Mouse (Mus musculus): Measurements from ENCODE around the gene Qpct. TPM values are rescaled to one million over a fixed set of nuclear protein-coding genes. Genes with fewer than 3 reads are reported as not detected.

The Qpct gene
- polyA plus RNA-seq, 1 experiment: 0.72 TPM

- H3K27me3 ChIP-seq (ENCODE audit: control insufficient read depth, insufficient read depth, low read length): no peaks in the 10 kb centered on the region
- H3K4me3 ChIP-seq (ENCODE audit: extremely low read depth, insufficient read depth, insufficient read length): no peak overlapping the region
- DNase-seq (ENCODE audit: low read depth in 1 of 2, low spot score in 2 of 2): no peak
- no peak overlapping the region for H3K27ac ChIP-seq (ENCODE audit: insufficient read depth, low read length)
- no peaks in the 10 kb centered on the region for H3K36me3 ChIP-seq (ENCODE audit: control insufficient read depth, insufficient read depth, low read length)
- no peaks in the 10 kb centered on the region for H3K4me1 ChIP-seq (ENCODE audit: control insufficient read depth, insufficient read depth, insufficient read length)
- no peak for TF ChIP-seq POLR2A (IDR thresholded peaks at IDR 0.05; ENCODE audit: low read depth, low read length)
- no peak for TF ChIP-seq CTCF (IDR thresholded peaks at IDR 0.05; ENCODE audit: extremely low read depth, insufficient read depth, insufficient read length, insufficient replicate concordance)
- 84% methylated on average over 4 of the region's 4 CpGs for WGBS
Measured at GRCm38 (mm10) chr17:79069019-79069418, 17.3 kb downstream of the Qpct start.

GRCm38 (mm10) chr17:79069766-79070480 is 18.2 kb downstream of the Qpct start:
- H3K27ac ChIP-seq (ENCODE audit: insufficient read depth, low read length): no peak overlapping the region

GRCm38 (mm10) chr17:79071951-79072350 is 20.2 kb downstream of the Qpct start:
- no peak for DNase-seq (ENCODE audit: low read depth in 1 of 2, low spot score in 2 of 2)
- H3K27ac ChIP-seq (ENCODE audit: insufficient read depth, low read length): no peak overlapping the region
- TF ChIP-seq CTCF (IDR thresholded peaks at IDR 0.05; ENCODE audit: extremely low read depth, insufficient read depth, insufficient read length, insufficient replicate concordance) (no peak), POLR2A (IDR thresholded peaks at IDR 0.05; ENCODE audit: low read depth, low read length) (no peak)
- no peak overlapping the region for H3K4me3 ChIP-seq (ENCODE audit: extremely low read depth, insufficient read depth, insufficient read length)
- H3K36me3 ChIP-seq (ENCODE audit: control insufficient read depth, insufficient read depth, low read length): no peaks in the 10 kb centered on the region
- no peaks in the 10 kb centered on the region for H3K4me1 ChIP-seq (ENCODE audit: control insufficient read depth, insufficient read depth, insufficient read length)
- no peaks in the 10 kb centered on the region for H3K27me3 ChIP-seq (ENCODE audit: control insufficient read depth, insufficient read depth, low read length)
- 90% methylated on average over 11 of the region's 11 CpGs for WGBS

More at GRCm38 (mm10) chr17:79069766-79070480, 18.2 kb downstream of the Qpct start:
- WGBS: 88% methylated on average over 14 of the region's 14 CpGs
- TF ChIP-seq POLR2A (IDR thresholded peaks at IDR 0.05; ENCODE audit: low read depth, low read length) (no peak), CTCF (IDR thresholded peaks at IDR 0.05; ENCODE audit: extremely low read depth, insufficient read depth, insufficient read length, insufficient replicate concordance) (no peak)
- H3K27me3 ChIP-seq (ENCODE audit: control insufficient read depth, insufficient read depth, low read length): no peaks in the 10 kb centered on the region
- DNase-seq (ENCODE audit: low read depth in 1 of 2, low spot score in 2 of 2): no peak
- H3K36me3 ChIP-seq (ENCODE audit: control insufficient read depth, insufficient read depth, low read length): no peaks in the 10 kb centered on the region
- no peak overlapping the region for H3K4me3 ChIP-seq (ENCODE audit: extremely low read depth, insufficient read depth, insufficient read length)
- H3K4me1 ChIP-seq (ENCODE audit: control insufficient read depth, insufficient read depth, insufficient read length): no peaks in the 10 kb centered on the region

GRCm38 (mm10) chr17:79076974-79077847 is 25.5 kb downstream of the Qpct start:
- no peak for TF ChIP-seq POLR2A (IDR thresholded peaks at IDR 0.05; ENCODE audit: low read depth, low read length)
- no peak for TF ChIP-seq CTCF (IDR thresholded peaks at IDR 0.05; ENCODE audit: extremely low read depth, insufficient read depth, insufficient read length, insufficient replicate concordance)
- no peak for DNase-seq (ENCODE audit: low read depth in 1 of 2, low spot score in 2 of 2)
- H3K4me1 ChIP-seq (ENCODE audit: control insufficient read depth, insufficient read depth, insufficient read length): no peaks in the 10 kb centered on the region
- 89% methylated on average over 8 of the region's 8 CpGs for WGBS
- no peaks in the 10 kb centered on the region for H3K27me3 ChIP-seq (ENCODE audit: control insufficient read depth, insufficient read depth, low read length)
- H3K27ac ChIP-seq (ENCODE audit: insufficient read depth, low read length): no peak overlapping the region
- H3K4me3 ChIP-seq (ENCODE audit: extremely low read depth, insufficient read depth, insufficient read length): no peak overlapping the region
- H3K36me3 ChIP-seq (ENCODE audit: control insufficient read depth, insufficient read depth, low read length): no peaks in the 10 kb centered on the region

GRCm38 (mm10) chr17:79077848-79078146 is 26.1 kb downstream of the Qpct start:
- Histone ChIP-seq H3K4me1 (ENCODE audit: control insufficient read depth, insufficient read depth, insufficient read length) (no peaks in the 10 kb centered on the region), H3K4me3 (ENCODE audit: extremely low read depth, insufficient read depth, insufficient read length) (no peak overlapping the region), H3K27ac (ENCODE audit: insufficient read depth, low read length) (no peak overlapping the region), H3K36me3 (ENCODE audit: control insufficient read depth, insufficient read depth, low read length) (no peaks in the 10 kb centered on the region), H3K27me3 (ENCODE audit: control insufficient read depth, insufficient read depth, low read length) (no peaks in the 10 kb centered on the region)
- no peak for DNase-seq (ENCODE audit: low read depth in 1 of 2, low spot score in 2 of 2)
- 96% methylated on average over 1 of the region's 1 CpGs for WGBS
- TF ChIP-seq POLR2A (IDR thresholded peaks at IDR 0.05; ENCODE audit: low read depth, low read length) (no peak), CTCF (IDR thresholded peaks at IDR 0.05; ENCODE audit: extremely low read depth, insufficient read depth, insufficient read length, insufficient replicate concordance) (no peak)

GRCm38 (mm10) chr17:79078248-79078647 is 26.5 kb downstream of the Qpct start:
- no peak overlapping the region for H3K27ac ChIP-seq (ENCODE audit: insufficient read depth, low read length)
- H3K36me3 ChIP-seq (ENCODE audit: control insufficient read depth, insufficient read depth, low read length): no peaks in the 10 kb centered on the region
- H3K4me3 ChIP-seq (ENCODE audit: extremely low read depth, insufficient read depth, insufficient read length): no peak overlapping the region
- no peaks in the 10 kb centered on the region for H3K4me1 ChIP-seq (ENCODE audit: control insufficient read depth, insufficient read depth, insufficient read length)
- no peaks in the 10 kb centered on the region for H3K27me3 ChIP-seq (ENCODE audit: control insufficient read depth, insufficient read depth, low read length)
- no peak for TF ChIP-seq CTCF (IDR thresholded peaks at IDR 0.05; ENCODE audit: extremely low read depth, insufficient read depth, insufficient read length, insufficient replicate concordance)
- TF ChIP-seq POLR2A (IDR thresholded peaks at IDR 0.05; ENCODE audit: low read depth, low read length): no peak
- DNase-seq (ENCODE audit: low read depth in 1 of 2, low spot score in 2 of 2): no peak
- WGBS: 90% methylated on average over 8 of the region's 8 CpGs

Measured in spleen, adult 2 months (tissue).